Mouse (Mus musculus) bone marrow macrophage, adult 2 months (primary cell): ENCODE results near the gene Zkscan3. TPM values are rescaled to one million over a fixed set of nuclear protein-coding genes. Genes with fewer than 3 reads are reported as not detected.
A peak's percentile ranks its signal among the peaks of the same experiment; 100 is the strongest.

Experiments
- H3K27ac ChIP-seq: 2 replicates; pipeline ENCODE4 v1.5.1; 2012; ENCODE audit warnings: low read depth, low read length; ENCODE audit not compliant: insufficient read depth
- H3K4me1 ChIP-seq: 2 replicates; pipeline ENCODE4 v1.6.1; 2012; ENCODE audit warnings: low read length; ENCODE audit not compliant: control insufficient read depth, insufficient read depth
- H3K4me3 ChIP-seq: 2 replicates; pipeline ENCODE4 v1.5.1; 2012; ENCODE audit warnings: mild to moderate bottlenecking, low read length, moderate library complexity; ENCODE audit not compliant: insufficient read depth
- CTCF ChIP-seq: IDR thresholded peaks from 2 replicates; pipeline ENCODE4 v1.5.1; 2012; ENCODE audit warnings: low read depth, mild to moderate bottlenecking, low read length, moderate library complexity
- POLR2A ChIP-seq: IDR thresholded peaks from 2 replicates; pipeline ENCODE4 v1.6.1; 2012; ENCODE audit warnings: mild to moderate bottlenecking, low read depth, low read length, borderline replicate concordance
- polyA plus RNA-seq: library from polyadenylated mRNA; stranded (reverse); fragments of >200 nt; gene quantifications from 2 replicates; pipeline ENCODE4 v1.2.4, GENCODE M21; 2012; ENCODE audit not compliant: missing spikeins, insufficient read depth, insufficient read length

Gene Zkscan3
- 54.9 and 59.3 TPM in 2 replicates for polyA plus RNA-seq

- no peak for TF ChIP-seq POLR2A
- no peak for TF ChIP-seq CTCF
- H3K4me1 ChIP-seq: peaks cover 2% of the 10 kb centered on the region; the same call in 1 of the 2 replicates
- peak within 1 kb of the TSS; percentile 24 for H3K27ac ChIP-seq
These were observed at the start of gene Zkscan3 for GRCm38 (mm10) chr13:21402287-21402846. TSS of gene Zkscan3 (minus strand) at chr13:21402755.

GRCm38 (mm10) chr13:21447856-21448614, 45.5 kb upstream of the Zkscan3 start:
- peaks cover 14% of the 10 kb centered on the region for H3K4me1 ChIP-seq
- no peak for TF ChIP-seq POLR2A
- no peak for TF ChIP-seq CTCF
- H3K27ac ChIP-seq: no peak overlapping the region
- H3K4me3 ChIP-seq: no peak overlapping the region

More at GRCm38 (mm10) chr13:21402287-21402846, at the start of gene Zkscan3:
- peak within 1 kb of the TSS; percentile 67 for H3K4me3 ChIP-seq

GRCm38 (mm10) chr13:21446796-21447195, 44.2 kb upstream of the Zkscan3 start:
- H3K4me3 ChIP-seq: no peak overlapping the region
- H3K27ac ChIP-seq: no peak overlapping the region
- TF ChIP-seq POLR2A: no peak
- no peak for TF ChIP-seq CTCF
- H3K4me1 ChIP-seq: peaks cover 8% of the 10 kb centered on the region

- H3K4me1 ChIP-seq: peaks cover 4% of the 10 kb centered on the region
- no peak overlapping the region for H3K27ac ChIP-seq
- H3K4me3 ChIP-seq: peak overlapping the region; percentile 62
- TF ChIP-seq CTCF (no peak), POLR2A (no peak)
These were observed 38.6 kb upstream of the Zkscan3 start for GRCm38 (mm10) chr13:21441207-21441572.

GRCm38 (mm10) chr13:21440503-21441206, 38.1 kb upstream of the Zkscan3 start, which contains the start of gene Pgbd1:
TSS of gene Pgbd1 (minus strand) at chr13:21441058.
- Histone ChIP-seq H3K27ac (no peak within 1 kb of the TSS), H3K4me1 (peaks cover 2% of the 10 kb centered on the region), H3K4me3 (peak within 1 kb of the TSS; percentile 62)
- TF ChIP-seq POLR2A (no peak), CTCF (no peak; the same call in 1 of the 2 replicates)

GRCm38 (mm10) chr13:21435476-21435875, 32.9 kb upstream of the Zkscan3 start:
- H3K4me3 ChIP-seq: no peak overlapping the region
- H3K4me1 ChIP-seq: peaks cover 2% of the 10 kb centered on the region
- no peak overlapping the region for H3K27ac ChIP-seq
- TF ChIP-seq POLR2A (no peak), CTCF (no peak)

GRCm38 (mm10) chr13:21427631-21428030, 25.1 kb upstream of the Zkscan3 start:
- TF ChIP-seq CTCF (no peak), POLR2A (no peak)

GRCm38 (mm10) chr13:21423301-21423700, 20.7 kb upstream of the Zkscan3 start:
- Histone ChIP-seq H3K27ac (no peak overlapping the region), H3K4me1 (no peaks in the 10 kb centered on the region), H3K4me3 (no peak overlapping the region)
- TF ChIP-seq CTCF (no peak), POLR2A (no peak)

More at GRCm38 (mm10) chr13:21427631-21428030, 25.1 kb upstream of the Zkscan3 start:
- Histone ChIP-seq H3K4me1 (no peaks in the 10 kb centered on the region), H3K4me3 (no peak overlapping the region), H3K27ac (no peak overlapping the region)

- TF ChIP-seq POLR2A (no peak), CTCF (no peak)
- no peak overlapping the region for H3K4me3 ChIP-seq
- H3K27ac ChIP-seq: no peak overlapping the region
- no peaks in the 10 kb centered on the region for H3K4me1 ChIP-seq
These were observed 16.3 kb upstream of the Zkscan3 start for GRCm38 (mm10) chr13:21418865-21419264.
